Mouse (Mus musculus) adrenal gland, adult 2 months (tissue): ENCODE data around the gene Opn5. TPM values are rescaled to one million over a fixed set of nuclear protein-coding genes. Genes with fewer than 3 reads are reported as not detected.

Experiments
- DNase-seq: peaks from one replicate; pipeline ENCODE4 v3.0.0; 2021
- long read RNA-seq: library from polyadenylated mRNA; stranded (forward); transcript quantifications from one replicate; pipeline ENCODE4 v2.0.0, GENCODE M21; 2021
- polyA plus RNA-seq: library from polyadenylated mRNA; depleted of rRNA; stranded (reverse); fragments of >200 nt; gene quantifications from 2 replicates; pipeline ENCODE4 v1.2.3, GENCODE M21; 2012; rRNA removed
- total RNA-seq, 2 experiments: library from RNA; stranded (reverse); gene quantifications; 2 replicates each; pipeline ENCODE4 v1.2.3; 2021

Opn5 gene
- total RNA-seq: not detected
- not detected in 2 replicates for polyA plus RNA-seq
- long read RNA-seq: 0 reads

DNA sequence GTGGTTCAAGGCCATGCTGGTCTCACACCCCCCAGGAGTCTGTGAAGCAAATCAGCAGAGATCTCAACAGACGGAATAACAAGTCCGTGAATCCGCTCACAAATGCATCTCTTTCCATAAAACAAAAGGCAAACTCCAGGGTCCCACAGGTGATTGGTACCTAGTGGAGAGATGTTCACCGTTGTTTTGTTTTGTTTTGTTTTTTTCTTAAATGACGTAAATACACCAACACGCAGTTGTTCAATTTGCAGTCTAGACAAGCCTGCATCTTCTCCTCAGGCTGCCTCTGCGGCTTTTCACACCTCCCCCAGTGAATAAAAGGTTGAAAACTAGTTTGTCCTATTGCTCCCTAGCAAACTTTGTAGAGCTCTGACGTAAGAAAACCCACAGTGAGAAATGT lies at the start of gene Opn5:
Opn5 (minus strand) TSS at position 101 of the 400 bp plus-strand sequence.
- no peak for DNase-seq

DNA sequence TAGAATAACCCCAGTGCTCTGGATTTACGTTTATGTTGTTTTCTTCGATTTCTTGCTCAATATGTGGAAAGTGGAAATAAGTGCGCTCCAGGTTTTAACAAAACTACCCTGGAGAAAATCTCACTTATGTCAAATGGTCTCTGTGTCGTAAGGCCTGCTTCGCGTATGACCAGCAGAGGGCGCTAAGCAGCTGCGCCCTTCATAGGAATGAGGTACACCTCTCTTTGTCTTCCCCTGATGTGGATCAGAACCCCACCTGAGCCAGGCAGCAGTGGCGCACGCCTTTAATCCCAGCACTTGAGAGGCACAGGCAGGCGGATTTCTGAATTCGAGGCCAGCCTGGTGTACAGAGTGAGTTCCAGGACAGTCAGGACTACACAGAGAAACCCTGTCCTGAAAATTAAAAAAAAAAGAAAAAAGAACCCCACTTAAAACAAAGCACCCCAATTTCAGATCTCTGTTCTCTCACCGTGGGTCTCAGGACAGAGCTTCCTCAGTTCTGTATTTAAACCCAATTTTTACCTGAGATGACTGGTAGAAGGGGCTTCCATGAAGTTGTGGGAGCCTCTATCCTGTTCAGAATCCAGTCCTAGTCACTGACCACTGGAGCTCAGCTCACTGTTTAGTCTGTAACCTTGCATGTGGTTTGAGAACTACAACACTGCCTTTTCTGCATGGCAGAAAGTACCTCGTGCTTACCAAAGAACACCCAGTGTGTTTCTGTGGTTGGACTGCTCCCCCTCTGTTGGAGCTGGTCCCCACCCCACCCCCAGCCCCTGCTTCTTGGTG lies 47.6 kb upstream of the Opn5 start:
- peak; percentile 15 for DNase-seq

DNA sequence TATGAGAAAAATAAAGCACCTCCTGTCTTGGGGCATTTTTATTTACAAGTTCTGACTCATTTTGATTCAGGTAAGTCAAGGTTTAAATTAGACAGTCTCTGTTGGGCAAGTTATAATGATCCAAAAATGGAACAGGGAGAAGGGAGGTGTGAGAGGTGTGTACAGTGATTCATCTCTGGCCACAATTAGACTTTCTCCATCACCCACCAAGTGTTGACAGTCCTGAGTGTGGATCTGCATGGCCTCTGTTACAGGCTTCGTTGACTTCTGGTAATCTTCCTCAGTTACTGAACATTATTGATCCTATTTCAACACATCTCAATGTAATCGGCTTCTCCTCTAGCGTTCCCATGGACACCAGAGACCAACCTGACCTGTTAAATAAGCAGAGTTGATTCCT lies 32.2 kb upstream of the Opn5 start:
- DNase-seq: no peak

DNA sequence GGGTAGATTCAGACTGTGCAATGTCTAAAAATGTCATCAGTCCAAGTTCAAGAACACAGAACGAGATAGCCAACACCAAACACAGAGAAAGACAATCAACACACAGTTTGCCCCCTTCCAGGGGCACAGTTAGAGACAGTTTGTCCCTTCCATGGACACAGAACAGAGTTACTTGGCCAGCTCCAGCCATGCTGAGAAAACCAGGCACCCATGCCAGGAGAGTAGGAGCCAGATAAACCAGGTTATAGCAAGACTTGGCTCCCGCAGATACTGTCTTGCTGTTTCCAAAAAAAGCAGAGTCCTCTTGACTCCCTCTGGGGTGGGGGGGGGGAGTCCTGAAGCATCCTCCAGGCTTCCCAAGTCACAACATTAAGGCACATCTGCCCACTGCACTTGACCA lies 19.0 kb upstream of the Opn5 start:
- no peak for DNase-seq

DNA sequence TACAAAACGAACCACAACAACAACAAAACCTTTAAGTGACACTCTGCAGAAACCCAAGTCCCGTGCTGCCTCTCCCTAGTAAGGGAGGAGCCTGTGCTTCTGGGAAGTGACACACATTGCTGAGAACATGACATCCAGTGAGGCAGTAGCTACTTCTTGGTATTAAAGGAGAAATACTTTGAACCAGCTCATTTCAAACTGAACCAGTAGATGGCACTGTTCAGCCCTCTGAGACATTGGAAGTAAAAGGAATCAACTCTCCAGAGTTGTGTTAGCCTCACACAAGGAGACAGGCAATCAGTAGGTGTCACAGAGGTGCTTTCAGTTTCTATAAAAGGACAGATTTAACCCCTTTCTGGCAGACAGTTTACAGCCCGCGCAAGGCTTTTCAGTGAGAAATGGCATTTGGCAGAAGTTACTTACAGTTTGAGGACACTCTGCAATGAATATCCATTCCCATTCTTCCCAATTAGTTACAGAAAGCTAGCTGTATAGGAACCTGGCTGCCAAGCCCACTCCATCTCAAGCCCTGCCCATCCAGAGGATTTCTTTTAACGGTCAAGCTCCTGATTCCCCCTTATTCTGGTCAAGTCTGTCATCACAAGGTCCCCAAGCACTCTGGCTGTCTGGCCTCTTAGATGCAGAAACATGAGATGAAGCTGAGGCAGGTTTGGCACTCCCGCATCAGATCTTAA lies 2.0 kb upstream of the Opn5 start:
- DNase-seq: peak; percentile 36

DNA sequence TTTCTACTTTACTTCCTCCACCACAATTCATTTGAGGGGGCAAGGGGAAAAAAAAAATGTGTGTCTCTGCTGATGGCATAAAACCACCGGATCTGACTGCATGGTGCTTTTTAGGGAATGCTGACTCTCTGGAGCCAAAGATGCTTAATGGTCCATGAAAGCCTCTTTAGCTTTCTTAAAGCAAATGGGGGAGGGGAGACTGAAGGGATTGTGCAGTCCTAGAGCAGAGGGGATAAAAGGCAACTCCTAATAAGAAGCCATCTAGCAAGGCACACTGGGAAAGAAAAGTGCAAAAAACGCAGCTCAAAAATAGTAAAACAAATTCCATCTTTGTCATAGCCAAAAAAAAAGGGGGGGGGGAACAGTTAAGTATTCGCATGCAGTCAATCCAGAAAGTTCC lies 2.9 kb downstream of the Opn5 start:
- DNase-seq: no peak

DNA sequence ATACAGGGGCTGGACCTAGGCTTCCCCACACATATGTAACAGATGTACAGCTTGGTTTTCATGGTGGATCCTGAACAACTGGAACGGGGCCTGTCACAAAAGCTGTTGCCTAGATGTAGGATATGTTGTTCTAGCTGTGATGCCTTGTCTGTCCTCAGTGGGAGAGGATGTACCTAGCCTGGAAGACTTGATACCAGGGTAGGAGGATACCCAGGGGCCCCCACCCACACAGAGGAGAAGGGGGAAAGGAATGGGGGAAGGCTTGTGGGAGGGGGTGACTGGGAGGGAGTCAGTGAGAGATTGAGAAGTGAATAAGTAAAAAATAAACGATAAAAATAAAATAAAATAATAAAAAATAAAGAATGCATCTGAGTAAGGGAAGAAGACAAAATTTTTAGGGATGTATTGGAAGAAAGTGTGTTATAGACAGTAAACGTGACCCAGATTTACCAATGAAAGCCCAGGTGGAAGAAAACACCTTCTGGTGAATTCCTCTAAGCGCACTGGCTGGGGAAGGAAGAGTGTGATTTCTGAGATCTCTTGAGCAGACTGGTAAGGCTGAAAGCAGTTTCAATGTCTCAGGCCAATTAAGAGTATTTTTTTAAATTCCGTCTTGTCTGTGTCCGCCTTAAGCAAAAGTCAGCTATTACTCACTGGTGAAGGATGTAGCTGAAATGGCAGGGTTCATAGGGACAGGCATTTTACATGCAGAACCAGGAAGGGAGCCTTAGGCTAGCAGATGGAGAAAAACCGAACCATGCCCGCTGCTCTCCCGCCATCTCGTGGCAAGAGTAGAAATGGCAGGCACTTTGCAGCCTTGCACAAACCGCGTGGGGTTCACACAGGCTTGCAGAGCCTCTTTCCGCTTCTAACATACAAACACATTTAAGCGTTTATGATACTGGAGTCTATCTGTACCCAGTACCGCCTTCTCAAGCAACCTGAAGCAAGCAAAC lies 8.1 kb downstream of the Opn5 start:
- DNase-seq: peak; percentile 62

DNA sequence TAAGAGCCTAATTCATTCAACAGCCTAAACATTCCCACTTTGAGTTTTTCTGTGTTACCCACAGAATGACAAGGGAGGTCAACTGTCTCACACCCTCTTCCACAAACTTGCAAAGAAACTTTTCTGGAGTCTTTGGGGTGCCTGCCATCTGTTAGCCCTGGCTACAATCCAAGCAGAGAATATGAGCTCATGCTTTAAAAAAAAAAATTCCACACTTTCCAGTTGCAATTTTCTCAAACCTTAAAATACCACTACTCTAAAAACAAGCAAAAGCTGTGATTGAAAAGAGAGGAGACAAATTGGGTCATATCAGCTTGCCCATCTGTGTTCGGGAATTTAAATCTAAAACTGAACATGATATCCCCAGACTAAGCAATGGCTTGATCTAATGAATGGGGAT lies 24.7 kb downstream of the Opn5 start:
- no peak for DNase-seq

DNA sequence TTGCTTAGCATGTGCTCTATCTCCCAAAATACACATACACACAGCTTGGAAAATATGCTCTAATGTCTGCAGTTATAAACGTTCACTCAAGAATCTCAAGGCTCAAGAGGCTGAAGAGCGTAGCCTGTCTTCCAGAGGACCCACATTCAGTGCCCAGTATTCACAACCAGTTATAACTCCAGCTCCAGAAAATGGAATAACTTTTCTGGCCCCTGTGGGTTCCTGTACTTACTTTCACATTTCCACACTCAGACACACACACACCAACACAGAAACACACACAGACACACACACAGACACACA lies 28.2 kb downstream of the Opn5 start:
- DNase-seq: no peak

DNA sequence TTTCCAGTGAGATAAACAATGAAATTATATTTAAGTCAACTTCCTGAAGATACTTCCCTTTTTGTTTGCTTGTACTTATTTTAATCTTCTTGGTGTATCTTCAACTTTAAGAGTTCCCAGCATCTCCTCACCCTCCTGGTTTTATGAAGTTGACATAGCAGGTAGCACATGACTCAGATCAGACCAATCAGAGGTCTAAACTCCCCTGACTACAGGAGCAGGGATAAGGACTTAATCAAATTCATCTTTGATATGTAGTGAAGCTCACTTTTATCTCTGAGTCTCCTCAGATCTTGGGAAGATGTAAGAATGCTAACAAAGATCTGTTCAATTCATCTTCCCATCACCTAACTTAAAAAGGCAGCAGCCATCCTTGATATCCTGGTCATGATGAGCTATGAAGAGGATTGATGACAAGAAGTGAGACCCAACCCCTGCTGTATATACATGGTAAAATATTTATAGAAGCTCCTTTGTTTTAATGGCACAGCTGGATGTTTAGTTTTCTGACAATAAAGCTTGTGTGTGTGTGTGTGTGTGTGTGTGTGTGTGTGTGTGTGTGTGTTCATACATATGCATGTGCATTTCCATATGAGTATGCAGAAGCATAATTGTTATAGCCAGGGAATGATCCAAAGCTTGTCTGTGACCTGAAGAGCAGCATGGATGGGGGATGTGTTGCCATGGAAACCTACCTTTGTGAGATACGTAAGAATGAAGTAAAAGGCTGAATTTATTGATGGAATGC lies 28.7 kb downstream of the Opn5 start:
- DNase-seq: no peak

DNA sequence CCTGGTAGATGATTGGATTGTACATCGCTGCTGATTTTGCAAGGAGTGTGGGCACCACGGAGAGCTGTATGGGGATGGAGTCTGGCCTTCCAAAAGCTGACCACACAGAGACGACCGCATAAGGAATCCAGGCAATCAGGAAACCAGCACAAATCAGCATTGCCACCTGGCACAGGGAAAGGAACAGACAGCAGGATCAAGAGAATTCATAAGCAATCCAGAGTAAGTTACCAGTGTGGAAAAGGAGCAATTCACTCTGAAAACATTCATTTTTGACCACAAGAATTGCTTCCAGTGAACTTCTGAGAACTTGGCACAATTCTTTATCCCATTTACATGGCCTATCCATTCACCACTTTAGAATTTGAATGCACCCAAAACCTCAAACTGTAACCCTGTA lies 30.6 kb downstream of the Opn5 start:
- no peak for DNase-seq

DNA sequence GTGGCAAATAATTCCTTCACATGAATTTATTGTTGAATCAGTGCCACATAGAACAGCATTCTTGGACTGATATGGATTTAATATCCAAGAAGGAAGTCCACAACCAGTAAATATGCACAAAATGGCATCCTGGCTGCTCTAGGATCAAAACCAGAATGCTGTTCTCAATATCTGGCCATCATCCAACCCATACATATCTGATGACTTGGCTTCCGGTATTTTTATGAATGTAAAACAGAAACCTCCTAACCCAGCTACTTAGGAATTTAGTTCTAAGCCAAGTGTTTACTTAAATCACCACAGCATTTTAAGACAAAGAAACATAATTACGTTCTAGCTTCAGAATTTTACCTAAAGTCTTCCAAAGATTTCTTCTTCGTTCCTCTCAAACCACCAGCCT lies 31.0 kb downstream of the Opn5 start:
- no peak for DNase-seq

DNA sequence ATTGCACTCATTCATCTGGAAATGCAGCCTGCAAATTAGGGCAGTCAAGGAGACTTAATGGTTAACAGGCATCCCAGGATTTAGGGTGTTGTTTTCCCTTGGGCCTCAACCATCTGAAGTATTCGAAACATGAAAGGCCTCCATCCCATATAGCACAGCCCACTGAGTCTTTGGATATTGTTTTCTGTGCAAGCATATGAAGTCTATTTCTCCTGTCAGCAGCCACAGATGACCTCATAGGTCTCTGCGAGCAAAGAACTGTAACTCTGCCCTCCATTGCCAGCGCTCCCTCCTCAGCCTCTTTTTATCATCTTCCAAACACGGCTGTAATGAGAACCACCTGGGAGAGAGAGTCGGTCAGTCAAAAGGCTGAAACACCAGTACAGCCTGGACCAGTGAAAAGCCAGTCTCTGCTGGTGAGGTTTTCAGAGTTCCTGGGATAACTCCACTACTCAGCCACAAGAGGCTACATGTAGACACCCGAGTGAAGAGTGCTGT lies 34.5 kb downstream of the Opn5 start:
- no peak for DNase-seq

DNA sequence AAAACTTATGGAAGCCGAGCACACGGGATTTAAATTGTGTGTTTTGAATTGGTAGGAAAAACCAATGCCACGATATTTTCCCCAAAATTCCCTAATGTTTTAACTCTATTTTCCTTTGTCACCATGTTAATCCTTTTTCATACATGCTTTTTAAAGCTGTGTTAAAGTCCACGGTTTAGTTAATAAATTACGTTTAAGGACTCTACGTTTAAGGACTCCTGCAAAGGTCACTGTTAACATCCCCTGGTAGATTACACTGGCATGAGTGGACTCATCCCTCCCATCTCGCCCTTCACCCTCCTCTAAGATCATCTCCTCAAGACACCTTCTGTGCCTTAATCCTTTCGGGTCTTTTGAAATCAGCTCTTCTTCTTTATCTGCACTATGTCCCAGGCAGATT lies 37.4 kb downstream of the Opn5 start:
- DNase-seq: no peak

DNA sequence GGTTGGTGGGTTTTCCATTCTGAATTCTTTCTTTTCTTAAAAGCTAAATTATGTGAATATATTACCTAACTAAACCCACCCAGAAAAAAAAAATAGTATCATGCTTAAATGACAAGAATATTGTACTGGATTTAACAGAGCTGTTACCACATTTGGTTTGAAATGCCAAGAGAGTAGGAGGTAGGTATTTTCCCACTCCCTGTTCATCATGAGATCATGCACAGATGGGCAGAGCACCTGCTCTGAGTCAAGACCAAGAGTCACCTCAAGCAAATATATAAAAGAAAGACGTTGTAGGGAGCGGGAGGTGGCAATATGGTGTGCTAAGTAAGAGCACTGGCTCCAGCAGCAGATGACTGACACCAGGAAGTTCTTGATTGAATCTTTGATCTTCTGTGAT lies 61.6 kb downstream of the Opn5 start:
- no peak for DNase-seq

DNA sequence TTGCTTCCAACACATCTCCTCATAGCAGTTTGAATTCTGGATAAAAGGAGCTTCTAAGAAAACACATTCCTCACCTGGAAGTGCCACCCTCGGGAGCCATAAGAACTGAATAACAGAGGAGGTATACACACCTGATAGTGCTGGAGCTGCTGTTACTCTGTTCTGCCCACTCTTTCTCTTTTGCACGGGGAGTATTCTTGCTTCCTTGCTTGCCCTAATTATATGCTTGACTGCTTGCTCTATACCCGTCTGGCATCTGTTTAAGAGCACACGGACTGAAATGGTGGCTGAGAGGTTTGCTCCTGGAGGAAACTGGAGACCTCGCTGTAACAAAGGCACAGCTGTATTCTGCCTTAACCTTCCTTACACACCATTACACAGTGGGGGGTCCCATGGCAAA lies 81.0 kb downstream of the Opn5 start:
- DNase-seq: no peak

DNA sequence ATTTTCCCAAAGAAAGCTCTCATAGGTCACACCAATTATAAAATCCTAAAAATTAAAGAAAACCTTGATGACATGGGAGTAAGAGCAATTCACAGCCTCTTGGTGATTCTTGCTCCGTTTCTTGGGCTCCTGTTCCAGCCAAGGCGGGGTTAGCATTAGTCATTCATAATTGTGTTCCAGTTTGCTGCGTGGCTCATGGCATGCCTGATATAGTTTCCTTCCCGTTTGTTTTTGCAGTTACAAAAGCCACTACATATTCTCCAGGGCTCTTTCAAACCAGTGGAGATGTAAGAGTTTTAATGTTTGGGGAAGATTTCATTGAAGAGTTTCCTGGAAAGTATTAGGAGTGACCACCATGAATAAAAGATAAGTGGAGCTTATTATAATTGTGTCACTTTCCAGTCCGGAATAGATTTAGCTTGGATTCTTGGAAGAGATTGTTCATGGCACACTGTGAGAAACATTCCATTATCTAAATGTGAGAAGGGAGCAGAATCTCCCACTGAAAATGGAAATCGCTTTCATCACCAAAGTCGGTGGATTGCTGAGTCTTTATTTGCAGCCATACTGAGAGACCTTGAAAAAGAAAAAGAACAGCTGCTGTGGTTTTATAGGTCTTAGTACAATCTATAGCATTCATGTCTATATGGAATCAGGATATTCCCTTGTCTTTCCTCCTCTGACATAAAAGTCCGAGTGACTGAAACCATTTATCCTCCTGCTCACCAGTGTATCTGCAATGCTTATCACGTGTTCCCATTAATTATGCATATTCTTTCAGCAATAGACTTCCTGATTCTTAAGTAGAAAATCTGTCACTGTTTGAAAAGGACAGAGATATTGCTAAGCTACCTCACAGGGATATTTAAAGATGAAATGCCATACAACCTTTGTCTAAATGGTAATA lies 101.6 kb downstream of the Opn5 start:
- DNase-seq: no peak
